Mouse (Mus musculus): Measurements from ENCODE around the gene Tab2.
"Not testable (repeated sequence)": the region's sequence is repeated elsewhere in the genome, so short reads cannot be mapped to it uniquely, and the experiment has no call there.

Tab2 gene

GRCm38 (mm10) chr10:7888256-7888868, 67.7 kb downstream of the Tab2 start:
- no peak for DNase-seq (ENCODE audit: low spot score in 2 of 2)

DNA sequence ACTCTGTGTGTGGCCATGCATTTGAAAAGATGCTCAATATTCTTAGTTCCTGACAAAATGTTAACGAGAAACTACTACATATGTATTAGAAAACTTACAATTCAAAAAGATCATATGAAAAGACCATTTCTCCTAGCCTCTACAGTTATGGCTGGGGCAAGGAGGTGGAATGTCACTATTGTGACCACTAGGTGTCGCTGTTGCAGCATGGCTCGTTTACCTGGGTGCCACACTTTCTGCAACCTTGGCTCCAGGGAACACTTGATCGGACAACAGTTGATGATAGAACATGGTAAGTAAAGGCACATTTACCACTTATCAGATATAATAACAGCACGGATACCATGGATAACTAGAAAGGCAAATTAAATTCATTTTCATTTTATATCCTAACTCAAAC, 72.5 kb downstream of the Tab2 start:
- peak in 1 of 2 experiments; percentile 66 for DNase-seq (ENCODE audit: low spot score in 2 of 2)

GRCm38 (mm10) chr10:7881971-7882370, 74.1 kb downstream of the Tab2 start:
- DNase-seq (ENCODE audit: low spot score in 2 of 2) = no peak

- DNase-seq (ENCODE audit: low spot score in 2 of 2) = not testable (repeated sequence)
Measured at GRCm38 (mm10) chr10:7880283-7880682, 75.7 kb downstream of the Tab2 start.

DNA sequence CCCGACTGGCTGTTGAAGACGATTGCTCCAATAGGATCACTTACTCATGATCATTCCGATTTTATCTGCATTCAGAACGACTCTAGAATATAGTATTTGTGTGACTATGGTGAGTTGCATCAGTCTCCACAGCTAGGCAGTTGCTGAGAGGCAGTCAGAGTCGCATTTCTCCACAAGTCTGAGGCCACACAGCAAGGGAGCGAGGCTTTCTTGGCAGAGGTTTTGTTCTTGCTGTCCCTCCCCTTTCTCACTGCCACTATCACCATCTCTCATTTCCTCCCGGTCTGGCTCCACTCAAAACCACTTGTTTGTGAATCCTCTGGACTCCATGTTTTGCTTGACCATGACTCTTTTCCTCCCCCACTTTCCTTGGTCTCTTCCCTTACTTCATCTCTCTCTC, 81.8 kb downstream of the Tab2 start:
- DNase-seq (ENCODE audit: low spot score in 2 of 2) = no peak

DNA sequence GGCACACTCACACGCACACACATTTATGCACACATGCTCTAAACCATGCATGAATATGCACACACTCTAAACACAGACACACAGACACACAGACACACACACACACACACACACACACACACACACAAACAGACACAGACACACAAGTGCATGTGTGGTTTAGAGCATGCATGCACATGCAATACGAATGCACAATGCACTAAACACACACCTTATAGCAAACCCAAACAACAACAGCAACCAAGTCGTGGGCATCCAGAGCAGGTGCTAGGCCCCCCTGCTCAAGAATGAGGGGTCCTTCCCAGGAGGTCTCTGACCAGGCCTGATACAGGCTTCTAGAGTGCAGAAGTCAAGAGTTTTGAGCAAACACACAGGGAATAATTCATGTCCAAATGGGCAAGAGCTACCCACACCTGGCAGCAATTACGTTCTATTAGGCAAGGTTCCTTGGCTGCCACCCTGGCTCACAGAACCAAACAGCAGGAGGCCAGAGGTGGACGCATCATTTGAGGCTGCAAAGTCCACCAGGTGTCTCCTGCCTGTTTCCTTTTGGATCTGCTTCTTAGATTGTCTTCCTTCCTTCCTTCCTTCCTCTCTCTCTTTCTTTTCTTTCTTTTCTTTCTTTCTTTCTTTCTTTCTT, 84.5 kb downstream of the Tab2 start:
- DNase-seq (ENCODE audit: low spot score in 2 of 2) = no peak

DNA sequence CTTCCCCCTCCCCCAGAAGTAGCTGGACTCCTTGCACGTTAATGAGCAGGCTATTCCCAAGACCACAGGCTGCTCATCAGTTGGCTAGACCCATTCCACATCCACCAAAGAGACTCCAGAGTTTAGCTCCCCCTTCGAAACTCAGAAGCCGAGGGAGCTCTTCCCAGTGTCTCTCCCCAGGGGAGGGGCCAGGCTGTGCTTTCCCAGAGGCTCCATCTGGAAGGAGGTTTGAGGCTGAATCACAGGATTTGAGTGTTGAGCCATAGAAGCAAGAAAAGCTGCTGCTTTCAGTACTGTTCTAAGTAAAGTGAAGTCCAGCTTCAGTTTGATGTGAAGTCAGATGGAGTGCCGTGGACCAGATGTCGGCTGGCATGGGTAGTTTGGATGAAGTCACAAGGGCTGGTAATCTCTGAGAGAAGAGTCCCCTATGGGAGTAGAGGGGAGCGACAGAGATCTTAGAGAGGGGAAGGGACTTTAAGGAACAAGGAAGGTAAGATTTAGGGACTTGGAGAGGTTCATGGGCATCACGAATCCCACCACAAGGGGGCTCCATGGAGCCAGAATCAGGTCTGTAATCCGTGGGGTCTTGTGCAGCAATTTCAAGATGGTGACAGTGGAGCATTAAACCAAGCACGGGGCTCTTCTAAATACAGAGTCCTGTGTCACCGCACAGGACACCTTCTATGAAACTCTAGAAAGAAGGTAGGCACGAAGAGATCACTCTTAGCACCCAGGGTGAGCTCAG, 85.3 kb downstream of the Tab2 start:
- peak; percentile 39 to 54 for DNase-seq (ENCODE audit: low spot score in 2 of 2)

- no peak for DNase-seq (ENCODE audit: low spot score in 2 of 2)
Measured at GRCm38 (mm10) chr10:7869746-7870145, 86.3 kb downstream of the Tab2 start.

- DNase-seq (ENCODE audit: low spot score in 2 of 2) = no peak
Measured at GRCm38 (mm10) chr10:7867666-7868030, 88.4 kb downstream of the Tab2 start.

GRCm38 (mm10) chr10:7866762-7867665, 89.0 kb downstream of the Tab2 start:
- no peak for DNase-seq (ENCODE audit: low spot score in 2 of 2)

DNA sequence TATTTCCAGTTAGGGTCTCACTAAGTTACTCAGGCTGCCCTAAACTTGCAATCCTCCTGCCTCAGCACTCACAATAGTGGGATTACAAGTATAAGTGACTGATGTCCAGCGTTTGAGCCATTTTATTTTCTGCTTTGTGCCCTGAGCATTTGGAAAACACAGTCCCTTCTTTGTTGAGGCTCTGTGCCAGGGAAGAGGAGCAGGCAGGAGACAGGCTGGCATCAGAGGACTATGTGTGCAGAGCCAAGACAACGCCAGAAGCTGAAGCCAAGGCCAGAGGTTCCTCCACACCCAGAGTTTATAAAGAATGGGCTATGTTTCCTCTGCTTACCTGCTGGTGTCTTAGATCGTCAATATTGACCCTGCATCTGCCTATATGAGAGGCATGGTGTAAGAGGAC, 91.2 kb downstream of the Tab2 start:
- DNase-seq (ENCODE audit: low spot score in 2 of 2) = no peak

- DNase-seq (ENCODE audit: low spot score in 2 of 2) = no peak
Measured at GRCm38 (mm10) chr10:7864184-7864583, 91.8 kb downstream of the Tab2 start.

DNA sequence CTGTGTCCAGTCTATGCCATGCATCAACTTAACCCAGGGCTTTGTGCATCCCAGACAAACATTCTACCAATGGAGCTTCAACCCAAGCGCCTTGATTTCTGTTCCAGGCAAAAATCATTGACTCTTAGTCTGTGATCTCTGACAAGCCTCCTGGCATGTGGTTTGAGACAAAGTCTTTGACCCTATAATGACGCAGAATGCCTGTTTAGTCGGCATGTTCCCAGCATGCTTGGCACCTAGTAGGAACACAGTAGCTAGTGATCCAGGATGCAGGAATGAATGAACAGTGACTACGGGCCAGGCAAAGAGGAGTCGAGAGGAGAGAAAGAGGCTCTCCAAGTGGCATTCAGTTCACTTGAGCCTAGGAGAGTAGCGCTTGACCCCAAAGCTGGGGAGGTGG, 92.6 kb downstream of the Tab2 start:
- DNase-seq (ENCODE audit: low spot score in 2 of 2) = no peak

DNA sequence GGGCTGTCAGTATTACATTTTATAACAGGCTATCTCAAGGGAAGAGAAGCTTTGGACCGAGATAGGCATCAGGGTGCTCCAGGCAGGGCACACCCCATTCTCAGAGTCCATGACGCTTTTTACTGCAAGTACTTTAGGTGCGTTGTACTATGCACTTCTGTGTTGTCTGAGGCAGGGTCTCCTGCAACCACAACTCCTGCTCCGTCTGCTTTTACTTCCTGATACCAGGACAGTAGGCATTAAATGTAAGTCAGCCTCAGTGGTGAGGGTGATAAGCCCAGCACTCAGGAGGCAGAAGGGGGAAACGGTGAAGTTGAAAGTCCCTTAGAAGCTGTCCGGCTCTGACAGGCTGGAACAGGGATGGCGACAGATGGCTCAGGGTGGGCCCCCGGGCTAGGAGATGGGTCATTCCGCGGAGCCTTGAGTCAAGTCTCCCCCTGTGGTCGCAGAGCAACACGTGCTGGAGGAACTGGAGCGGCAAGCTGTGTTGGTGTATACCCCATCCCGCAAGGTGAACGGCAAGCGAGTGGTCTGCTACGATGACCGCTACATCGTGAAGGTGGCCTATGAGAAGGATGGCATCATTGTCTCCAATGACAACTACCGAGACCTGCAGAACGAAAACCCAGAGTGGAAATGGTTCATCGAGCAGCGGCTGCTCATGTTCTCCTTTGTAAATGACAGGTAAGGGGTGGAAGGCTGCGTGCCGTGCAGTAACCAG, 93.9 kb downstream of the Tab2 start:
- DNase-seq (ENCODE audit: low spot score in 2 of 2) = no peak

- no peak for DNase-seq (ENCODE audit: low spot score in 2 of 2)
Measured at GRCm38 (mm10) chr10:7861259-7861936, 94.6 kb downstream of the Tab2 start.

DNA sequence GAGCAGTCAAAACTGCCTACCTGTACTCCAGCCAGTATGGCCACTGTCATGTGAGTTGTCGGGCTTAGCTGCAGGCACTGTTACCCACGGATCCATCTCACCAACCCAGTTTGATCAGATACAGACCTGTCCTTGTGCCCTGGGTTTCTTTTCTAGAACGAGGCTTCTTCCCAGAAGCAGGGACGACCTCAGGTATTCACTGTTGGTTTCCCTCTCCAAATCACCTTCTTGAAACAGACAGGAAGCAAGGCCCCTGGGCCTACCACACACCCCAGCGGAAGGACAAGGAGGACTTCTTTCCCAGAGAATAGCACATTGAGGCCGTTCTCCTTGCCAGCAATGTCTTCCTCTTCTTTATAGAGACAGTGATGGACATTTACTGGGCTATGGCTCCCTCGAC, 95.5 kb downstream of the Tab2 start:
- no peak for DNase-seq (ENCODE audit: low spot score in 2 of 2)

Data from frontal cortex, postnatal 10 days (tissue).